9 mouse cellular contexts compared by ENCODE assay signal in genomic region chr6:91754845-91755244, GRCm38 (mm10).
"Had no signal": no experiment of that assay in that cellular context is flagged by ENCODE, and none has a peak within 500 bp of the region (broad histone marks: within the 10 kb centered on the region; RNA-seq: fewer than 3 reads in every experiment).

No protein-coding gene starts in this region.

- ATAC-seq: intestine, embryonic 16.5 days; midbrain, embryonic 15.5 days had no signal

- DNase-seq: liver, embryonic 13.5 days; lung, adult 18-20 months; lung, postnatal 36 days; thymus, postnatal 36 days had no signal

- H3K4me2 ChIP-seq: kidney, embryonic 15.5 days; limb, embryonic 15.5 days; liver, embryonic 13.5 days; midbrain, embryonic 15.5 days; neural tube, embryonic 12.5 days had no signal

- H3K9me3 ChIP-seq: kidney, embryonic 15.5 days; limb, embryonic 15.5 days; liver, embryonic 13.5 days; midbrain, embryonic 15.5 days; neural tube, embryonic 12.5 days had no signal

- H3K9ac ChIP-seq: kidney, embryonic 15.5 days; limb, embryonic 15.5 days; liver, embryonic 13.5 days; midbrain, embryonic 15.5 days; neural tube, embryonic 12.5 days had no signal

- H3K4me1 ChIP-seq: limb, embryonic 15.5 days; liver, embryonic 13.5 days; midbrain, embryonic 15.5 days; neural tube, embryonic 12.5 days had no signal

- H3K27me3 ChIP-seq: kidney, embryonic 15.5 days; limb, embryonic 15.5 days; liver, embryonic 13.5 days; midbrain, embryonic 15.5 days; neural tube, embryonic 12.5 days had no signal

- H3K27ac ChIP-seq: limb, embryonic 15.5 days; liver, embryonic 13.5 days; midbrain, embryonic 15.5 days; neural tube, embryonic 12.5 days had no signal

- H3K4me3 ChIP-seq: kidney, embryonic 15.5 days; limb, embryonic 15.5 days; liver, embryonic 13.5 days; midbrain, embryonic 15.5 days; neural tube, embryonic 12.5 days had no signal
